Mouse (Mus musculus): Measurements from ENCODE around the gene Mmel1.
A peak's percentile ranks its signal among the peaks of the same experiment; 100 is the strongest.

Gene Mmel1

DNA sequence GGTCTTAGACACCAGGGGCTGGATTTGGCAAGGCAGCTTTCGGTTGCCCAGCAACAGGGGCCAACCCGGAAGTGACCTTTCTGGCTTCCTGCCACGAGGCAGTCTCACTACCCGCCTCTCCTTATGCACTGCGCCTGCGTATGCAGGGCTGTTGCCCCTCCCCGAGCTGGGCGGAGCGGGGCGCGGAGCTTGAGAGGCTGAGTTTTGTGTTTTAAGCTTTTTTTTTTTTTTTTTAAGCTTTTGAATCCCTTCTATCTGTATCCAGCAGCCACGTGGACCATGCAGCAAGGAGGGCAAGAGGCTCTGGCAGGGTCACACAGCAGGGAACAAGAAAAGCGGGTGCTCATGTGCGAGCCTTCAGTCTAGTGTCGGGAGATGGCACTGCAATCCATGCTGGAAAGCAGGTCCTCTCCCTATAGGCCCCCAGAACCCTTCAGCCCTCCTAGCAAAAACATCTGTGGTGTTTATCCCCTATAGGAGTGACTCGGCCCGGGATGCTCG lies 5.1 kb upstream of the Mmel1 start:
- DNase-seq (ENCODE audit: low spot score in 2 of 2) = peak; percentile 87 to 88

DNA sequence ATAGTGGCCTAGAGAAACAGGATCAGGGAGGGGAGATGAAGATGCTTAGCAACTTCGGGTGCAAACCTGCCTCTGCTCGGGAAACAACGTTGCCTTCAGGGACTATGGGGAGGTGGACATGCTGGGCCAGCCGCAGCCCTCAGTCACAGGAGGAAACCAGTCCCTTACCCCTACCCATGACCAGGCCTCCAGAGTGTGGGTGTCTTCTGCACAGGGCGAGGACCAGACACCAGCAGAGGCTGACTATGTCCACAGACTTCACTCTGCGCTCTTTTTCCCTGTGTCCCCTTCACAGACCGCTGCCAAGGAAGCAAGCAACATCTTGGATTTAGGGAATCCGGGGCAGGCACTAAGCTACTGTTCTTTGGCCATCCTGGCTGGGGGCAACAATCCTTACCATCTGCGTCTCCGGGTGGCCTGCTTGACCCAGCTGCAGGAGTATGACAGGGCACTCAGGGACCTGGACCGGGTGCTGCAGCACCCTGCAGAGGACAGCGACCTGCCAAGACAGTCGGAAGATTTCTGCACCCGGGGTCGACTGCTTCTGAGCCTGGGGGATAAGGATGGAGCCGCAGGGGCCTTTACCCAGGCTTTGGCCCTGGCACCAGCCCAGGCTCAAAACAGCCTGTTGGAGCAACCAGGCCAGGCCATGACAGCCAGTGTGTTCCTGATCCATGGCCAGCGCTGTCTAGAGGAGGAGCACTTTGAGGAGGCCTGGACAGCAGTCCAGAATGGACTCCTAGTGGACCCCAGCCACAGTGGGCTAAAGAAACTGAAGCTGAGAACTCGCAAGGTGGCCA lies 4.2 kb upstream of the Mmel1 start:
- no peak for DNase-seq (ENCODE audit: low spot score in 2 of 2)

DNA sequence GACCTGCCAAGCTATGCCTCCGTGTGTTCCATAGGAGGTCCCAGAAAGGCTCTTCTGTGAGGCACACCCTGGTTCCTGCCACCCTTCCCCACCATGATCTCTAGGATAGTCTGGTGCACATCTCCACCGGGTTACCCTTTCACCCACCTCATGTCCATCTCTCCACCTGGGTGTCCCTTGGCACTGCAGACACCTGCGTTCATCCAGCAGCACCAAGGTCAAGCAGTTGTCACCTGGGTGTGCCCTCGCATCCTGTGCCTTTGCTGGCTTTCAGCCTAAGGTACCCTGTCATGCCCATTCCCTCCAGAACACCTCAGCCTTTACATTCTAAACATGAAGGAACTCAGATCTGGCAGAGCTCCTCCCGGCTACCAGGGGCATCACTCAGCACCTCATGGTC lies 3.0 kb upstream of the Mmel1 start:
- DNase-seq (ENCODE audit: low spot score in 2 of 2) = no peak

DNA sequence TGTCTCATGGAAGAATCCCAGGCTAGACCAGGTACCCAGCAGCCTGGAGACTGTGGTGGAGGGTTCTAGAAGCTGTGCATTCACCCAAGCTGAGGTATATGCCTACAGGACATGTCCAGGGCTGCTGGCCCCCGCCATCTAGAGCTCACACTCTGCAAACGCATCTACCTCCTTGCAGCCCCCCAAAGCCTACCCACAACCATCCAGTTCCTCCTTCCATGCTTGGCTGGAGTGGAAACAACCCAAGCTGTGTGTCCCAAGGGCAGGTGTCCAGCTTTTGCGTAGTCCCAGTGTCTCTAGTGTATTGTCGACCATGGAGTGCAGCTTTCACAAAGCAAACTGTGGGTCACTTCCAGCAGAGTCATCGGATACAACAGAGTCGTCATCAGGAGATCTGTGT lies 2.1 kb upstream of the Mmel1 start:
- no peak for DNase-seq (ENCODE audit: low spot score in 2 of 2)

DNA sequence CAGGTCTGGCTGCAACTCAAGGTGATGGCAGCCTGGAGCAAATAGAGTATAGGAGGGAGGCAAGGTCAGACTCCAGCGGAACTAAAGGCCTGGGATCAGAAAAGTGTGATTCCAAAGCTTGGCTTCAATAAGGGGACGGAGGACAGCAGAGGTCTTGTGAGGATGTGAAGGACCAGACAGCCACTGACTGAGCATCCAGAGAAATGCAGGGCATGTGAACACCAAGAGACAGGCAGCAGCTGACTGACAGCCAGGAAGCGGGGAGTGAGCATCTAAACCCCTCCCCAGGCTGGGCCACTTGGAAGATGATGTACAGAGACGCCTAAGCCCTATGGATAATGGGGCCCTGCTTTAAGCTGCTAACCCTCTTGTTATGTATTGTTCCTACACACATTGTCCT lies 1.3 kb downstream of the Mmel1 start:
- DNase-seq (ENCODE audit: low spot score in 2 of 2) = no peak

DNA sequence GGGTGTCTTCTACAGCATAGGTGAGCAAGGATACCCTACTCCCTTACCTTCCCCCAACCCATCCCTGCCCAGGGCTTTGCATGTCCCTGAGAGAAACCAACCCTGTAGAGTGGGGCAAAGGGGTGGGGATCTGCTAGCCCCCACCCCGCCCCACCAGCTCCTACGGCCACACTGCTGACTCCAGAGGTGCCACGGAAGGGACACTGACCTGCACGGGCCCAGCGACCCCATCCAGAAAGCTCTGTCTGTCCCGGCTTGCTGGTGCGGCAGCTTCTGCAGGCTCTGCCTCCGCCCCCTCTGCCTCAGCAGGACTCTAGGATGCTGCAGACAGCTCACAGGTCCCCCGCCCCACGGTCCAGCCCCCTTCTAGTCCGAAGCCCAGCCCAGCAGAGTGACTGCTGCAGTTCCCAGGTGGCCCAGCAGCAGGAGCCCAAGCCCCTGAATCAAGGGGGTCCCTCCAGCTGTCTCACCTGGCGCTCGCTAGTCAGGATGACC lies 2.4 kb downstream of the Mmel1 start:
- no peak for DNase-seq (ENCODE audit: low spot score in 2 of 2)

DNA sequence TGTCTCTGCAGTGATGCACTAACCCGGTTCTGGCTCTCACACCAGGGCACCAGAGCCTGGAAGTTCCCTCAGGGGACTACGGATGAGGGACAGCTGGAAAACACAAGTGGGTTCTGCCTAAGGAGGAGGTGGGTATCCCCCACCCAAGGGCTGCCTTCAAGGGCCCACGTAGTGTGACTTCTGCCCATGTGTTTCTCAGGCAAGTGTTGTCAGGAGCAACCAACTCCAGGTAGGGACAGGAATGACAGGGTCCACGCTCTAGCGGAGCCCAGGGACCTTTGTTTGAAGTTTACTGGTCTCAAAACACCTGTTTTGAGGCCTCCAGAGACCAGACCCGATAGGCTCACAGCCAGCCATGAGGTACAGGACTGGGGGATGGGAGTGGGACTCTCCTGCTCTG lies 3.8 kb downstream of the Mmel1 start:
- DNase-seq (ENCODE audit: low spot score in 2 of 2) = no peak

DNA sequence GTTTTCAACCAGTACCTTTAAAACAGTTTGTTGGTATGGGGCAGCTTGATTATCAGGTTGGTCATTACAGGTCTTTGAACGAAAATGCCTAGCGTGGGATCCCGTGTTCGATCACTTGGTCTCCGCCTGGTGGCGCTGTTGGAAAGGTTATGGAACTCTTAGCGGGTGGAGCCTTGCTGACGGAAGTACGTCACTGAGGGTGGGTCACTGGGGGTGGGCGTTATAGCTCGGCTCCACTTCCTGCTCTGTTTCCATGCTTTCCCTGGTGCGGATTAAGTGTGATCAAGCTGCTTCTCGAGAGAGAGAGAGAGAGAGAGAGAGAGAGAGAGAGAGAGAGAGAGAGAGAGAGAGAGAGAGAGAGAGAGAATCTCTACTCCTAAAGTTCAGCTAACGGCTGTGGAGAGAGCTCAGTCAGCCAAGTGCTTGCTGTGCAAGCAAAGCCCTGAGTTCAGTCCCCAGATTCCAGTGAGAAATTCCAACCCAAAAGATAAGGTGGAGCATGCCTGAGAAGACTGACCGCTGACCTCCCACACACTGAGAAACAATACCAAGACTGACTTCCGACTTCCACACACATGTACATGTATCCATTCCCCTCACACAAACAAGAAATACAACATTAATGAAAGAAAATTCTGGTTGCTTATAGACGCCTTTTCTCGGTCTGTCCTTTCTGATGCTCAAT lies 8.6 kb downstream of the Mmel1 start:
- DNase-seq (ENCODE audit: low spot score in 2 of 2) = peak; percentile 81 to 90

DNA sequence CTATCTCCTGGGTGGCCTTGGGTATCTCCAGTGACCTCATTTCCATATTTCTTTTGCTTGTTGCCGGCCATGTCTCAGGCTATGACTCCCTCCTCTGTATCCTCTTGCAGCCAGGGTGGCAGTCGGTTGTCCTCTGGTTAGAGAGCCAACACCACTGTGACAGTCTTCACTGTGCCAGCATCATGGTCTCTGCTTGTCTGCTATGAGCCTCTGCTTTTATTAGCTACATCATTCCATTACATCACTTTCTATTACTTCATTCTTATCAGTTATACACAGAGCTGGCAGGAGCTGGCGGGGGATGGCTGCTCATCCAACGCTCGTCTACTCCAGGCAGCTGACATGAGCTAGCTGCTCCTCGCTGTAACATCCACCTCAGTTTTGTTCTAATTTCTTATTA lies 11.3 kb downstream of the Mmel1 start:
- peak; percentile 61 to 70 for DNase-seq (ENCODE audit: low spot score in 2 of 2)

DNA sequence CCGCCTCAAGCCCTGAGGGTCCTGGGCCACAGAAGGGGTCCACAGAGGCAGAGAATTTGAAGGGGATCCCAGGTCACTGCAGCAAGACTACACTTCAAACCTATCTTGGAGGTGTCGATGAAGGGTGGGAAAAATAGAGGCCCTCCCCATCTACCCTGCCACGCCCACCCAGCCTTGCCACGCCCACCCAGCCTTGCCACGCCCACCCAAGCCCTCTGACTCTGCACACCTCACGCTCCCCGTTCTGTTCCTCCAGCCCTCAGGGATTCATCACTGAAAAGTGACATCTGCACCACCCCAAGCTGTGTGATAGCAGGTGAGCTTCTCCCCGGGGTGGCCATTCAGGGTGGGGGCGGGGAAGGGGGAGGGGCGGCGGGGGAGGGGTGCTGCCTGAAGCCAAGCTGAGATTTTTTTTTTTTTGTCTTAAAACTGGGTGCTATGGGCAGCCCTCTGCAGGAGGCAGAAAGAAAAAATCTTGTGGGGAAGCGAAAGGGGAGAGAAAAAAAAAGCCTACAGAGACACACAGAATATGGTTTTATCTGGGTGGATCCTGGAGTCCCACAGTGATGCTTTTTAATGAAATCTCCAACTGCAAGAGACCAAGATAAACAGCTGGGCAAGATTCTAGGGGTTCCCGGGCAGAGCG lies 12.8 kb downstream of the Mmel1 start:
- no peak for DNase-seq (ENCODE audit: low spot score in 2 of 2)

DNA sequence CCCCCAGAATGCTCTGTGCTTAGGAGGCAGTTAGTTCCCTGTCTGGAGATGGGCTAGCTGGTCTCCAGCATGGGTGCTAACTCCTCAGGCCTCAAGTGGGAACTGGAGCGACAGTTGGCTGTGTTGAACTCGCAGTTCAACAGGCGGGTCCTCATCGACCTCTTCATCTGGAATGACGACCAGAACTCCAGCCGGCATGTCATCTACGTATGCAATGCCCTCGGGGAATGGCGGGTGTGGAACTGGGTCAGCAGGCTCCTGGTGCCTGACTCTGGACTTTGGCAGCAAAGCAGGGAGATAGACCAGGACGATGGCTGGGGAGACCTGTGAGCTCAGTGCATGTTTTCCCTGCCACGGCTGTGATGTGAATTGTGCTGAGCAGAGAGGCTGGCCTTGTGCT lies 16.0 kb downstream of the Mmel1 start:
- DNase-seq (ENCODE audit: low spot score in 2 of 2) = no peak

DNA sequence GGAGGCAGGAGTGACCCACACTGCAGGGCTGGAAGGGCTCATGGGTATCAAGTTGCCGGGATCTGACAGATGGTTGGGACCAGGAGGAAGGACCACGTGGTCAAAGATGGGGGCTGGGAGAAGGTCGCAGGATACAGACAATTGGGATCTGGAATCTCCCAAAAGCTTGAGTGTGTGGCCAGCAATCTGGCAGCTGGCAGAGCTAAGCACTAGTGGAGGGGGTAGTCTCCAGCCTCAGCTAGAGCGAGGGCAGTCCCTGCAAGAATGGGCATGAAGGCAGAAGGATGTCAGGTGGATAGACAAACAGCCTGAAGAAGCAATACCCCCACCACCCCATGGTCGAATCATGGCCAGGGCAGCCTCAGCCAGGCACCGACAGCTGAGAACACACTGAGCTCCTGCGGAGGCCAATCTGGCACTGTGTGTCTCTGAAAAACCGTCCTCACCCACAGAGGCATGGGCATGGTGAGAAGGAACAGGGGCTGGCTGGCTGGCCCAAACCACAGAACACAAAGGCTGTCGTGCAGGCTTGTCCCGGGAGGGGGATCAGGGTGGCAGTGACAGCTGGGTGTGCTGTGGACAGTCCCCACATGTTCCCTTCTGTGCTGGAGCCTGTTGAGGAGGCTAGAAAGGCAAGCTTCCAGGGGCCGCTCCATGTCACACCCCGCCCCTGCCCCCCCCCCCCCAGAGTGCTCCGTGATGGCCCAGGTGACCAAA lies 17.6 kb downstream of the Mmel1 start:
- no peak for DNase-seq (ENCODE audit: low spot score in 2 of 2)

DNA sequence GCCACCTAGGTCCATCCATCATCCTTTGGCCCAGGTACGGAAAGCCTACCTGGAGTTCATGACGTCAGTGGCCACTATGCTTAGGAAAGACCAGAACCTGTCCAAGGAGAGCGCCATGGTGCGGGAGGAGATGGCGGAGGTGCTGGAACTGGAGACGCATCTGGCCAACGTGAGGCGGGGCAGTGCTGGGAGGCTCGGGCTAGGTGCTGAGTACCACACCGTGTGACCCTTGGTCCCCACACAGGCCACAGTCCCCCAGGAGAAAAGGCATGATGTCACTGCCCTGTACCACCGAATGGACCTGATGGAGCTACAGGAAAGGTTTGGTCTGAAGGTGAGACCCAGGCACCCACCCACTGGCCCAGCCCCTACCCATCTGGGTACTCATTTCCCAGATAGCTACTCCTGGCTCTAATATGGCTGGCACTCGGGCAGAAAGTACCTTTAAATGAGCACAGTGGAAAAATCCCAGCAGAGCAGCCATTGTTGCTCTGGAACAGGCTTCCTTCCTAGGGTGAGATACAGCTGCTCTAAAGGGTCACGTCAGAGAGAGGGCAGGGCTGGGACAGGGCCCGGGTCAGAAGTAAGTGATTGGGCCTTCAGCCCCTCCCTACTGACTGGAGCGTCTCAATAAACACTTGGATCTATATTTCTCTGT lies 18.3 kb downstream of the Mmel1 start:
- DNase-seq (ENCODE audit: low spot score in 2 of 2) = no peak

DNA sequence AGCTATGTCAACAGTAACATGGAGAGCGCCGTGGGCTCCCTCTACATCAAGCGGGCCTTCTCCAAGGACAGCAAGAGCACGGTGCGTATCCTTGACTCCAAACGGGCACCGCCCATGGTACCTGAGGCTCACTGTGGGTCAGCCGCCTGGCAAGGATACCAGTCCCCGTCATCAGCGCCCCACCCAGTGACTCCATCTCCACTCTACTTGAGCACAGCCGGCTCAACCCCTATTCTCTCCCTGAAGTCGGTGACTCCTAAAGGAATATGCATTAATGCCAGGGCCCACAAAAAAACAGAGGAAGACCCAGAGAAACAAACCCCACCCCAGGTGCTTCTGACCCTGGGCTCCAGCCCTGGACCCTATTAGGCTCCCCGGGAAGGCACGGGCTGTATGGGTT lies 21.5 kb downstream of the Mmel1 start:
- no peak for DNase-seq (ENCODE audit: low spot score in 2 of 2)

DNA sequence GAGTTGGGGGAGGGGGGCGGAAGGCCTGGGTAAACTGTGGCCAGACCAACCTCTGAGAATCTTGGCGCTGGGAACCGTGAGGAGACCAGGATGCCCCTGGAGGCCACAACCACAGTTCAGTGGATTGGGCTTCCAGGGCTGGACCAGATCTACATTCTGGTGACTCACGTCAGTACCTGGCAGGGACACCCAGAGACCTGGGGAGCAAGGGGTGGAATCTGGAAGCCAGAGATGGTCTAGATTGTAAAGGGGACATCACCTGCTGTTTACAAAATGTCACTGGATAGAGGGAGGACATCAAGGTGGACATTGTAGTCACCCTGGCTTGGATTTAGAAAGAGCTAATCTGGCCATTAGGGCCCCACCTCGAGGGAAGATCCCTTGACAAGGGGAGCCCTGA lies 26.2 kb downstream of the Mmel1 start:
- no peak for DNase-seq (ENCODE audit: low spot score in 2 of 2)

DNA sequence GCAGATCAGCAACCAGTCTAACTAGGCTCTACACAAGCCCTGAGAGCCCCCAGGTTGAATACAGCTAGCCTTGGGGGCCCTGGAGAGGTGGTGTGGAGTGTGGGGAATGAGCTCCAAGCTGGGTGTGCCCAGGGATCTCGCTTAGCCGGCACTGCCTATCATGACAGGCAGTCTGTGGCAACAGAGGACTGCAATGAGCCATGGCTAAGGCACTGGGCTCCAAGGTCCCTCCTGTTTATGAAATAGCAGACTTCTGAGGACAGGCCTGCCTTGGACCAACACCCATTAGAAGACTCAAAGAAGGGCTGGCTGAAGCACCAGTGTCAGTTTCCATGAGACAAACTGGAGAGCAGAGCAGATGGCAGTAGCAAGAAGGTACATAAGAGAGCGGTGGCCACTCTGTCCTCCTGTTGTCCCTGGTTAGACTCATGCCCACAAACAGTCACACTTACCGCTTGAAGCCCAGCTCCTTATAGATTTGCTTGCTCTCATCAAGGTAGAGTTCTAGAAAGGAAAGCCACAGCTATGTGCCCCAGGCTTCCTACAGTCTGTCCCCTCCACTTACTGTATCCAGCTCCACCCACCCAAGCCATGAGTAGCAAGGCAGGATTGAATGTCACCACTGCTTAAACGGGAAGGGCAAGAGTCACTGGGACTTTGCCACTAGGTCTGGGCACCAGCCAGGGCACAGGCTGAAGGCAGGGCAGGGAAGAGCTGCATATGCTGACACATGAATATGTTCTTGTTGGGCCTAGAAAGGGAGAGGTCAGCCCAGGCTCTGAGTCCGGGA lies 28.5 kb downstream of the Mmel1 start:
- DNase-seq (ENCODE audit: low spot score in 2 of 2) = peak in 1 of 2 experiments; percentile 39

DNA sequence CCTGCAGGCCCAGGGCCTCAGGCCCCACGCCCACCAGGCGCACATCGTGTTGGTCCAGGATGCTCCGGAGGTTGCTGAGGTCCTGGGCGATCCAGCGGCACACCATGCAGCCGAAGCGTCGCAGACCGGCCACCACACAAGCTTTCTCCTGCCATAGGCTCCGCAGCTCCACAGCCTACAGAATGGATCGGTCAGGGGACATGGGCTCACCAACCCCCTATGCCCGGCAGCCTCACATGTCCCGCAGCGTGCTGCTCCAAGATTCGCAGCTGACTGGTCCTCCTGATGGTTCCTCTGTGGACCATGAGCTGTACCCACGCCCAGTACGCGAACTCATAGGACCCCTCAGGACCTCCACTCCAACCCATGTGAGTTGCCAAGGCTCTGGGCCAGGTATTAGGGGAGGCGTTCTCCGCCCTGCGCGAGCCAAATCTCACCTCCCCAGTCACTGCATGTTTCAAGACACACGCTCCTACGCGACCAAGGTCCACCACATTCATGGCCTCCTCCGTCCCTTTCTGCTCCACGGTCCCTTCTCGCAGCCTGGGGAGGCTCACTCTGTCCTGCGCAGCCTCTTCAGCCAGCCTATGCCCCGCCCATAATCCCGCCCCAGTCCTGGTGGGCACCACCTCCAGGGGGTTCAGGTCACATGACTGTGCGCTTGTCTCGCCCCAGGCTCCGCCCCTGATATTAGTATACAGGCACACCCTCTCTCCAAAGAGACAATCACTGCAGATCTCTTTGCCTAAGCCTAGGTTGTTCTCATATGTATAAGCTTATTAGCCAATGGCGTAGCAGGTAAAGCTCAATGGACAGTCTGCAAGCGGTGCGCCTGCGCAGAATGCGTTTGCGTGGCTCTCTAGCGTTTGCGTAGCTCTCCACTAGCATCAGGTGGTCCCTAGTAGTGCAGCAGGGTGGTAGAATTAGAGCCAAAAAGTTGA lies 29.4 kb downstream of the Mmel1 start, which contains the start of gene Fam213b:
Gene Fam213b (minus strand): TSS at position 630 of the 941 bp plus-strand sequence.
- DNase-seq (ENCODE audit: low spot score in 2 of 2) = peak; percentile 85 to 88

DNA sequence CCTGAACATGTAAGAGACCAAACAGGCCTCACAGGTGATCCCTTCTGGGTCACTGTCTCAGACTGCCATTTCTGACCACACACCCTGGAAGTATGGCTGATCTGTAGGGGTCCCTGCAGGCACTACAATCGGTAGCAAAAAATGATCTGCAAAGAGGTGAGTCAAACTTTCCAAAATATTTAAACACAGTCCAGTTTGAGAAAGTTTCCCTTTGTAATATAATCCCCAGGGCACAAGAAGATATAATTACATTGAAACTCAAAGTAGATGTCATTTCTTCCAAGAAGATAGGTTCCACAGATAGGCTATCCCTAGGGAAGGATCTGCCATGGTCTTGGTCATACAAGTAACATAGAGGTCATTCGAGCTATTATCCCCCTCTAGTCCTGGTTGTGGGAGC lies 33.0 kb downstream of the Mmel1 start:
- DNase-seq (ENCODE audit: low spot score in 2 of 2) = no peak

Measured in heart, adult 9 months (tissue).